Mouse (Mus musculus) midbrain, embryonic 14.5 days (tissue): ENCODE results near the gene Usp5. TPM values are rescaled to one million over a fixed set of nuclear protein-coding genes. Genes with fewer than 3 reads are reported as not detected.

Experiments
- ATAC-seq: fragments of 200-750 bp; cut with Nextera tagmentation; 2 replicates; pipeline ENCODE4 v1.8.0; 2017; ENCODE audit warnings: moderate number of reproducible peaks, moderate library complexity; ENCODE audit not compliant: low FRiP score, low TSS enrichment
- DNase-seq: peaks from one replicate; pipeline ENCODE4 v3.0.0-alpha.2; 2015
- H3K27ac ChIP-seq: fragments of 300-500 bp; sonication (generic); replicated peaks from 2 replicates; pipeline ENCODE4 v1.5.1; 2014; ENCODE audit warnings: mild to moderate bottlenecking, low read depth, low read length, moderate library complexity
- H3K27me3 ChIP-seq: fragments of 300-500 bp; sonication (generic); 2 replicates; pipeline ENCODE4 v1.6.1; 2014; ENCODE audit warnings: low read length, control low read depth, mixed read lengths; ENCODE audit not compliant: control insufficient read depth, insufficient read depth
- H3K36me3 ChIP-seq: fragments of 300-500 bp; sonication (generic); 2 replicates; pipeline ENCODE4 v1.6.1; 2014; ENCODE audit warnings: low read length, control low read depth; ENCODE audit not compliant: control insufficient read depth, insufficient read depth
- H3K4me1 ChIP-seq: fragments of 300-500 bp; sonication (generic); 2 replicates; pipeline ENCODE4 v1.6.1; 2014; ENCODE audit warnings: mild to moderate bottlenecking, antibody characterized with exemption, low read length, control low read depth; ENCODE audit not compliant: control insufficient read depth, insufficient read depth
- H3K4me2 ChIP-seq: fragments of 300-500 bp; sonication (generic); 2 replicates; pipeline ENCODE4 v1.6.1; 2014; ENCODE audit warnings: mild to moderate bottlenecking, low read length, moderate library complexity
- H3K4me3 ChIP-seq: fragments of 300-500 bp; sonication (generic); replicated peaks from 2 replicates; pipeline ENCODE4 v1.5.1; 2014; ENCODE audit warnings: low read depth, low read length
- H3K9ac ChIP-seq: fragments of 300-500 bp; sonication (generic); replicated peaks from 2 replicates; pipeline ENCODE4 v1.6.1; 2014; ENCODE audit warnings: mild to moderate bottlenecking, low read length, moderate library complexity
- H3K9me3 ChIP-seq: fragments of 300-500 bp; sonication (generic); 2 replicates; pipeline ENCODE4 v1.6.1; 2016; ENCODE audit warnings: low read length, control low read depth, mixed read lengths; ENCODE audit not compliant: control insufficient read depth
- WGBS: fragments of 180-500 bp; shearing (Covaris S2); extraction: QIAGEN DNeasy Blood & Tissue Kit; methylation state at CpG from one replicate; pipeline ENCODE4 v1.1.7; 2014; 5-methylcytosine and 5-hydroxymethylcytosine counted together
- polyA plus RNA-seq: library from polyadenylated mRNA; unstranded; fragments of >200 nt; fragmentation: Nextera tagmentation; extraction: Ambion mirVana; gene quantifications from 2 replicates; pipeline ENCODE4 v1.2.1, GENCODE M21; 2014

Gene Usp5
- polyA plus RNA-seq, 1 experiment from 2014 or later: 184 TPM

GRCm38 (mm10) chr6:124861802-124862201 is 32.5 kb upstream of the Usp5 start:
- H3K9me3 ChIP-seq: no peaks in the 10 kb centered on the region
- peak overlapping the region; percentile 91 for H3K9ac ChIP-seq
- no peaks in the 10 kb centered on the region for H3K27me3 ChIP-seq
- ATAC-seq (no peak), DNase-seq (no peak)
- H3K4me2 ChIP-seq: peak overlapping the region; percentile 70
- H3K4me3 ChIP-seq: peak overlapping the region; percentile 70
- WGBS: 35% methylated on average over 3 of the region's 3 CpGs
- H3K27ac ChIP-seq: peak overlapping the region; percentile 96; the same call in 1 of the 2 replicates
- H3K36me3 ChIP-seq: peaks cover 20% of the 10 kb centered on the region
- peaks cover 50% of the 10 kb centered on the region for H3K4me1 ChIP-seq

GRCm38 (mm10) chr6:124861266-124861665 is 32.0 kb upstream of the Usp5 start:
- peak overlapping the region; percentile 70; the same call in 1 of the 2 replicates for H3K4me3 ChIP-seq
- peaks cover 53% of the 10 kb centered on the region for H3K4me1 ChIP-seq
- H3K27ac ChIP-seq: peak overlapping the region; percentile 96; the same call in 1 of the 2 replicates

GRCm38 (mm10) chr6:124860511-124860910 is 31.2 kb upstream of the Usp5 start:
- Histone ChIP-seq H3K4me3 (peak overlapping the region; percentile 14; the same call in 1 of the 2 replicates), H3K27me3 (no peaks in the 10 kb centered on the region), H3K27ac (peak overlapping the region; percentile 96), H3K9ac (peak overlapping the region; percentile 91), H3K9me3 (no peaks in the 10 kb centered on the region), H3K4me2 (peak overlapping the region; percentile 70), H3K36me3 (peaks cover 20% of the 10 kb centered on the region), H3K4me1 (peaks cover 59% of the 10 kb centered on the region)
- ATAC-seq (no peak), DNase-seq (no peak)
- 68% methylated on average over 9 of the region's 9 CpGs for WGBS

More at GRCm38 (mm10) chr6:124861266-124861665, 32.0 kb upstream of the Usp5 start:
- no peak for ATAC-seq
- DNase-seq: no peak
- Histone ChIP-seq H3K9ac (peak overlapping the region; percentile 91; the same call in 1 of the 2 replicates), H3K27me3 (no peaks in the 10 kb centered on the region), H3K4me2 (peak overlapping the region; percentile 70), H3K36me3 (peaks cover 20% of the 10 kb centered on the region), H3K9me3 (no peaks in the 10 kb centered on the region)
- WGBS: 77% methylated on average over 19 of the region's 19 CpGs

GRCm38 (mm10) chr6:124859725-124860124 is 30.4 kb upstream of the Usp5 start:
- ATAC-seq: no peak
- Histone ChIP-seq H3K4me1 (peaks cover 53% of the 10 kb centered on the region), H3K4me2 (peak overlapping the region; percentile 70), H3K27ac (peak overlapping the region; percentile 96), H3K9me3 (no peaks in the 10 kb centered on the region), H3K4me3 (peak overlapping the region; percentile 14), H3K36me3 (peaks cover 20% of the 10 kb centered on the region), H3K9ac (peak overlapping the region; percentile 47), H3K27me3 (no peaks in the 10 kb centered on the region)
- peak; percentile 92 for DNase-seq
- 5% methylated on average over 12 of the region's 12 CpGs for WGBS

GRCm38 (mm10) chr6:124858561-124859318 is 29.5 kb upstream of the Usp5 start:
- Histone ChIP-seq H3K4me2 (peak overlapping the region; percentile 82), H3K4me3 (no peak overlapping the region), H3K27ac (0 out of 2 replicates have a peak overlapping the region, but pooled peaks have one; percentile 98), H3K27me3 (no peaks in the 10 kb centered on the region), H3K4me1 (peaks cover 46% of the 10 kb centered on the region), H3K9me3 (no peaks in the 10 kb centered on the region), H3K36me3 (peaks cover 23% of the 10 kb centered on the region), H3K9ac (no peak overlapping the region)
- no peak for DNase-seq
- WGBS: 80% methylated on average over 27 of the region's 28 CpGs
- ATAC-seq: no peak

- peaks cover 26% of the 10 kb centered on the region for H3K36me3 ChIP-seq
- no peaks in the 10 kb centered on the region for H3K27me3 ChIP-seq
- peaks cover 43% of the 10 kb centered on the region for H3K4me1 ChIP-seq
- no peak for ATAC-seq
- peak overlapping the region; percentile 82 for H3K4me2 ChIP-seq
- H3K27ac ChIP-seq: peak overlapping the region; percentile 98
- WGBS: 22% methylated on average over 26 of the region's 26 CpGs
- H3K4me3 ChIP-seq: peak overlapping the region; percentile 66
- H3K9me3 ChIP-seq: no peaks in the 10 kb centered on the region
- peak overlapping the region; percentile 90 for H3K9ac ChIP-seq
- no peak for DNase-seq
Measured at GRCm38 (mm10) chr6:124857840-124858530, 28.7 kb upstream of the Usp5 start.

- DNase-seq: peak; percentile 92
- Histone ChIP-seq H3K4me2 (peak within 1 kb of the TSS; percentile 82), H3K4me3 (peak within 1 kb of the TSS; percentile 66), H3K9me3 (no peaks in the 10 kb centered on the region), H3K4me1 (peaks cover 35% of the 10 kb centered on the region), H3K36me3 (peaks cover 26% of the 10 kb centered on the region), H3K9ac (peak within 1 kb of the TSS; percentile 90), H3K27ac (peak within 1 kb of the TSS; percentile 98), H3K27me3 (no peaks in the 10 kb centered on the region)
- WGBS: under 1% methylated on average over 81 of the region's 86 CpGs
- ATAC-seq: peak; percentile 86
Measured at GRCm38 (mm10) chr6:124856916-124857839, 27.9 kb upstream of the Usp5 start, which contains the start of gene P3h3. TSS of gene P3h3 (minus strand) at chr6:124857752.

GRCm38 (mm10) chr6:124856321-124856720 is 27.0 kb upstream of the Usp5 start:
- 8% methylated on average over 14 of the region's 14 CpGs for WGBS
- peak; percentile 73 for ATAC-seq
- peak; percentile 88 for DNase-seq
- Histone ChIP-seq H3K9me3 (no peaks in the 10 kb centered on the region), H3K27ac (peak overlapping the region; percentile 98), H3K36me3 (peaks cover 26% of the 10 kb centered on the region), H3K9ac (peak overlapping the region; percentile 90), H3K4me2 (peak overlapping the region; percentile 82), H3K4me3 (peak overlapping the region; percentile 66), H3K27me3 (no peaks in the 10 kb centered on the region), H3K4me1 (peaks cover 27% of the 10 kb centered on the region)
